Mouse (Mus musculus) forebrain, embryonic 15.5 days (tissue): ENCODE results near the gene Crispld2. TPM values are rescaled to one million over a fixed set of nuclear protein-coding genes. Genes with fewer than 3 reads are reported as not detected.

Experiments used
- ATAC-seq: fragments of 200-750 bp; cut with Nextera tagmentation; replicated peaks from 2 replicates; pipeline ENCODE4 v1.8.0; 2017; ENCODE audit warnings: mild to moderate bottlenecking, moderate TSS enrichment, moderate library complexity
- H3K27ac ChIP-seq: fragments of 300-500 bp; sonication (generic); replicated peaks from 2 replicates; pipeline ENCODE4 v1.5.1; 2015; ENCODE audit warnings: mild to moderate bottlenecking, inconsistent platforms
- H3K27me3 ChIP-seq: fragments of 300-500 bp; sonication (generic); 2 replicates; pipeline ENCODE4 v1.6.1; 2015; ENCODE audit warnings: inconsistent platforms
- H3K36me3 ChIP-seq: fragments of 300-500 bp; sonication (generic); 2 replicates; pipeline ENCODE4 v1.6.1; 2015; ENCODE audit warnings: mild to moderate bottlenecking, inconsistent platforms
- H3K4me1 ChIP-seq: fragments of 300-500 bp; sonication (generic); 2 replicates; pipeline ENCODE4 v1.6.1; 2015; ENCODE audit warnings: inconsistent platforms
- H3K4me2 ChIP-seq: fragments of 300-500 bp; sonication (generic); replicated peaks from 2 replicates; pipeline ENCODE4 v1.6.1; 2015; ENCODE audit warnings: mild to moderate bottlenecking, inconsistent platforms
- H3K4me3 ChIP-seq: fragments of 300-500 bp; sonication (generic); 2 replicates; pipeline ENCODE4 v1.5.1; 2015; ENCODE audit warnings: mild to moderate bottlenecking, inconsistent platforms
- H3K9ac ChIP-seq: fragments of 300-500 bp; sonication (generic); replicated peaks from 2 replicates; pipeline ENCODE4 v1.6.1; 2015; ENCODE audit warnings: mild to moderate bottlenecking, inconsistent platforms
- H3K9me3 ChIP-seq: fragments of 300-500 bp; sonication (generic); 2 replicates; pipeline ENCODE4 v1.6.1; 2016; ENCODE audit warnings: inconsistent platforms
- WGBS: fragments of 180-500 bp; shearing (Covaris S2); methylation state at CpG from one replicate; pipeline ENCODE4 v1.1.7; 2015; ENCODE audit warnings: mixed read lengths; 5-methylcytosine and 5-hydroxymethylcytosine counted together
- polyA plus RNA-seq: library from polyadenylated mRNA; unstranded; fragments of >200 nt; fragmentation: Nextera tagmentation; extraction: Ambion mirVana; gene quantifications from 2 replicates; pipeline ENCODE4 v1.2.1, GENCODE M21; 2015

Gene Crispld2
- polyA plus RNA-seq, 1 experiment from 2014 or later, result 1.2 TPM

GRCm38 (mm10) chr8:120002348-120002747, 10.1 kb downstream of the Crispld2 start:
- Histone ChIP-seq H3K27me3 (no peaks in the 10 kb centered on the region), H3K36me3 (no peaks in the 10 kb centered on the region), H3K27ac (no peak overlapping the region), H3K4me2 (no peak overlapping the region), H3K4me3 (no peak overlapping the region), H3K9ac (no peak overlapping the region), H3K4me1 (no peaks in the 10 kb centered on the region), H3K9me3 (no peaks in the 10 kb centered on the region)
- 61% methylated on average over 9 of the region's 9 CpGs for WGBS
- ATAC-seq, result no peak

GRCm38 (mm10) chr8:120004154-120004702, 12.0 kb downstream of the Crispld2 start:
- Histone ChIP-seq H3K27ac (no peak overlapping the region), H3K27me3 (no peaks in the 10 kb centered on the region), H3K36me3 (no peaks in the 10 kb centered on the region), H3K4me2 (no peak overlapping the region), H3K4me3 (no peak overlapping the region), H3K9ac (no peak overlapping the region), H3K4me1 (no peaks in the 10 kb centered on the region), H3K9me3 (no peaks in the 10 kb centered on the region)
- 60% methylated on average over 14 of the region's 14 CpGs for WGBS
- no peak for ATAC-seq

DNA sequence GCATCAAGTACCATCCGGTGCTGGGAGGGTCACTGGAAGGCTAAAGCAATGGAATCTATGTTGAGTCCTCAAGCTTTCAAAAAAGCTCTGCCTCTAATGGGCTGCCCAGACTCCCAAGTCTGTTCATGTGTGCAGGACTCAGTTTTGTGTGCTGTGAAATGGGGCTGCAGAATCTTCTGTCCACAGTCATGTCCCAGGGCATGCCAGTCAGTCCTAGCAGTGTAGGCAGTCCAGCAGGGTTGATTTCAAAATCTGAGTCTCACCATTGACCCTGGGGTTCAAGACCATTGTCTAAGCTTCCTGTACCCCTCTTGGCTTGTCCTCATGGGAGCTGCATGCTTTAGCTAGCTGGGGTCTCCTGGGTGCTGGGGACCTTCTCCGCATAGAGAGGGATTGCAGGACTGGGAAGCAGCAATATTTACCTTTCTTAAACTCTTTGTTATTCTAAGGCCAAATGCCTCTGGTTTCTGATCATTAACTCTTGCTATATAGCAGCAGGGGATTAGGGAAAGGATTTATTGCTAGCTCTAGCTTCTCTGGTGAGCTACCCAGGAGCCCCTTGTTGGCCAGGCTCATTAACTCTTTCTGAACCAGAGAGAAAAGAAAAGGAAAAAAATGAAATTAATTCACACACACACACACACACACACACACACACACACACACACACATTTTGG, 12.6 kb downstream of the Crispld2 start:
- ATAC-seq, result no peak
- H3K4me3 ChIP-seq, result no peak overlapping the region
- no peak overlapping the region for H3K9ac ChIP-seq
- H3K27me3 ChIP-seq, result no peaks in the 10 kb centered on the region
- H3K4me2 ChIP-seq, result no peak overlapping the region
- no peaks in the 10 kb centered on the region for H3K9me3 ChIP-seq
- no peaks in the 10 kb centered on the region for H3K4me1 ChIP-seq
- H3K36me3 ChIP-seq, result no peaks in the 10 kb centered on the region
- H3K27ac ChIP-seq, result no peak overlapping the region
- WGBS, result 52% methylated on average over 2 of the region's 2 CpGs

DNA sequence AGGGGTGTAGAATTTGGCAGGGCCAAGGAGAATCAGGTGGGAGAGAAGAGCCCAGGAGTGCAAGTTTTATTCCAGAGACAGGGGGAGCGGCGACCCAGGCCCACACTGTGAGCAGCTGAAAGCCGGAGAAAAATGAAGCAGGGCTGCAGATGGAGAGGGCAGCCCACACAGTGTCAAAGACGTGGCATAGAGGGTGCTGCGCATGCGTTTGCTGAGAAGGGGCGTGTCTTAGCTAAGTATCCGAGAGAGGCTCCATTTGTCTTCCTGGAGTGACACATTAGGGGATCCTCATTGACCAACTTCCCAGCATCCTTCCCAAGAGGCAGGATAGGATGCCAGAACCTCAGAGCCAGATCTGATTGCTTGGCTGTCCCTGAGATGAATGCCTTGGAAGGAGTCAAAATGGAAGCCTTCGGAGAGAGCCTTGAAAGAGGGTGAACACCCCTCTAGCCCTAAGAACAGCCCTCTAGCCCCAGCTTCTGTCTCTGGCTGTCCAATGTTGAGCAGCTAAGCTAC, 14.5 kb downstream of the Crispld2 start:
- no peaks in the 10 kb centered on the region for H3K9me3 ChIP-seq
- H3K27ac ChIP-seq, result no peak overlapping the region
- H3K27me3 ChIP-seq, result no peaks in the 10 kb centered on the region
- ATAC-seq, result no peak
- H3K36me3 ChIP-seq, result no peaks in the 10 kb centered on the region
- no peaks in the 10 kb centered on the region for H3K4me1 ChIP-seq
- no peak overlapping the region for H3K4me2 ChIP-seq
- H3K9ac ChIP-seq, result no peak overlapping the region
- H3K4me3 ChIP-seq, result no peak overlapping the region
- WGBS, result 47% methylated on average over 9 of the region's 9 CpGs

DNA sequence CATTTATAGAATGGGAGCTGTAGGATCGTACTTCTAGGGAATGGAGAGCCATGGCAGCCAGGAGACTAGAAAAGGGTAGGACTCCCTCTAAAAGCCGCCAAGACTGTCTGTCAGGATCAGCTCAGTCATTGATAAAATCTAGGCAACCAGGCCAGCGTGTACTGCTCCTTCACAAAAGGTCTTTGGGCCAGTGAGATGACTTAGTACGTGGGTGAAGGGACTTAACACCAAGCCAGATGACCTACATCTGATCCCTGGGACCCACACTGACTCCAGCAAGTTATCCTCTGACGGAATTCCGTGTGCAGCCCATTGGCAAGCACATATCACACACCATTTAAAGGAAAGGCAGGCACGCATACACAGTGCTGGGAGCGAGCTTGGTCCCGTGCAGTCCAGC, 14.9 kb downstream of the Crispld2 start:
- Histone ChIP-seq H3K9ac (no peak overlapping the region), H3K27me3 (no peaks in the 10 kb centered on the region), H3K4me1 (no peaks in the 10 kb centered on the region), H3K9me3 (no peaks in the 10 kb centered on the region), H3K4me3 (no peak overlapping the region), H3K4me2 (no peak overlapping the region), H3K36me3 (no peaks in the 10 kb centered on the region), H3K27ac (no peak overlapping the region)
- 77% methylated on average over 9 of the region's 9 CpGs for WGBS
- ATAC-seq, result no peak

DNA sequence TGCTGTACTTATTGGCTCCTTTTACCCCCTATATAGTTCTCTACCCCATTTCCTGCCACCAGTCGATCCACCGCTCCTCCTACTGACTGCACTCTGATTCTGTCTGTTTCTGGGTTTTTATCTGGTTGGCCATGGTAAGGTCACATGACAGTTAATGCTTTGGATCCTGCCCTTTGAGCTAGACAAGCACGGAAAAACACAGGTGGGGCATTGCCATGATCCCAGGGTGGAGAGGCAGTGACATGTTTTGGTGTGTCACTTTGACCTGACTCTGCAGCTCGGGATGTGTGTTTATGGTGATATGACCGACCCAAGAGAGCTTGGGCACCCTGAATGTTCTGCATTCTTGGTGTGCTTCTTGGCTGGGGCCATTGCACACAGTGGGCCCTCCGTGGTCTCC, 17.0 kb downstream of the Crispld2 start:
- 72% methylated on average over 6 of the region's 6 CpGs for WGBS
- ATAC-seq, result no peak
- H3K27me3 ChIP-seq, result no peaks in the 10 kb centered on the region
- no peak overlapping the region for H3K4me3 ChIP-seq
- H3K9me3 ChIP-seq, result no peaks in the 10 kb centered on the region
- H3K36me3 ChIP-seq, result no peaks in the 10 kb centered on the region
- no peak overlapping the region for H3K4me2 ChIP-seq
- H3K27ac ChIP-seq, result no peak overlapping the region
- H3K9ac ChIP-seq, result no peak overlapping the region
- no peaks in the 10 kb centered on the region for H3K4me1 ChIP-seq

GRCm38 (mm10) chr8:120012491-120012890, 20.3 kb downstream of the Crispld2 start:
- H3K36me3 ChIP-seq, result no peaks in the 10 kb centered on the region
- H3K27ac ChIP-seq, result no peak overlapping the region
- H3K4me1 ChIP-seq, result no peaks in the 10 kb centered on the region
- ATAC-seq, result no peak
- H3K27me3 ChIP-seq, result no peaks in the 10 kb centered on the region
- no peak overlapping the region for H3K4me2 ChIP-seq
- WGBS, result 86% methylated on average over 8 of the region's 8 CpGs
- H3K9me3 ChIP-seq, result no peaks in the 10 kb centered on the region
- no peak overlapping the region for H3K4me3 ChIP-seq
- no peak overlapping the region for H3K9ac ChIP-seq

DNA sequence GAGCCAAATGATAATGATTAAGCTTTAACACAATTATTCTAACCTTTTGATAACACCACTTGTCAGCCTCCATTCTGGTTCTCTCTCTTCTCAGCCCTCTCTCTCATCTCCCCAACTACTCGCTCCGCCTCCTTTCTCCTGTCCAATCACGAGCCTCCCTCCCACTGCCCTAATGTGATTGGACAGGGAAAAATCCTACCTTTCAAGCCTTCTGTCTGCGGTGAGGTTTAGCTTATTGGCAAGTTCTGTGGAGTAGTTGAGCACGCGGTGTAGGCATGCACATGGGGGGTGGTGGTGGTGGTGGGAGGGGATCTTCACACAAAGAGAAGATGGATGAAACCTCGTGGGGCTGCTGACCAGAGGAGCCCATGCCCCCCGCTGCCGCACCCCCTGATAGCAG, 20.7 kb downstream of the Crispld2 start:
- H3K9me3 ChIP-seq, result no peaks in the 10 kb centered on the region
- H3K4me3 ChIP-seq, result no peak overlapping the region
- no peak overlapping the region for H3K27ac ChIP-seq
- H3K4me1 ChIP-seq, result no peaks in the 10 kb centered on the region
- ATAC-seq, result no peak
- no peak overlapping the region for H3K4me2 ChIP-seq
- no peak overlapping the region for H3K9ac ChIP-seq
- 24% methylated on average over 9 of the region's 9 CpGs for WGBS
- no peaks in the 10 kb centered on the region for H3K36me3 ChIP-seq
- no peaks in the 10 kb centered on the region for H3K27me3 ChIP-seq

DNA sequence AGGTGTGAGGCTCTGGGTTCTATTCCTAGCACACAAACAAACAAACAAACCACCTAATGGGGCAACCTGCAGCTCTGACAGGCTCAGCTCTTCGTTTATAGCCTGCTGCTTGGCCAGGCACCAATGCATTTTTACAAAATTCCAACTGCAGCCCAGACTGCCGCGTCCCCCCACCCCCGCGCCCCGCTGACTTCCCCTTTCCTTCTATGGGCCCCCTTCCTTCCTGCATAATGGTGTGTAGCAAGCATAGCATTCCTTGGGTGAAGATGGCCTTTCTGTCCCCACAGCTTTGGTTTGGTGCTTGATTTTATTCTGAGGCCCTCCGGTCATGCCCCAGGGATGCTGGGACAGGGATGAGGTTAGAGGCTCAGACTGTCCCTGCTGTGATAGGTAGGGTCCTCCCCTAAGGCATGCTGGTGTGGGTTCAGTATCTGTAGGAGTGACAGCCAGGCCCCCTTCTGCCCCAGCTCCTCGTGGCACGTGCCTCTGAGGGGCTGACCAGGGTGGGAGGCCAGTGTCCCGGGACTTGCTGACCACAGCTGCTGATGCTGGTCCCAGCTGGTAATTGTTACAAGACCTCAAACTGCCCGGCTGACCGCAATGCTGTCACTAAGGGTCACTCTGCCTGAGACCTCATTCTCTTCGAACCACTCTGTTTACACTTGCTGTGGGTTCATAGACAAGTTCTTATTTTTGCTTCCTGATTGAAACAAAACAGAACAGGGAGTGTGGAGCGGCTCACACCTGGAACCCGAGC, 22.2 kb downstream of the Crispld2 start:
- Histone ChIP-seq H3K4me1 (no peaks in the 10 kb centered on the region), H3K9me3 (no peaks in the 10 kb centered on the region), H3K27ac (no peak overlapping the region), H3K27me3 (no peaks in the 10 kb centered on the region), H3K4me2 (no peak overlapping the region), H3K4me3 (no peak overlapping the region), H3K36me3 (no peaks in the 10 kb centered on the region), H3K9ac (no peak overlapping the region)
- no peak for ATAC-seq
- 79% methylated on average over 15 of the region's 15 CpGs for WGBS

DNA sequence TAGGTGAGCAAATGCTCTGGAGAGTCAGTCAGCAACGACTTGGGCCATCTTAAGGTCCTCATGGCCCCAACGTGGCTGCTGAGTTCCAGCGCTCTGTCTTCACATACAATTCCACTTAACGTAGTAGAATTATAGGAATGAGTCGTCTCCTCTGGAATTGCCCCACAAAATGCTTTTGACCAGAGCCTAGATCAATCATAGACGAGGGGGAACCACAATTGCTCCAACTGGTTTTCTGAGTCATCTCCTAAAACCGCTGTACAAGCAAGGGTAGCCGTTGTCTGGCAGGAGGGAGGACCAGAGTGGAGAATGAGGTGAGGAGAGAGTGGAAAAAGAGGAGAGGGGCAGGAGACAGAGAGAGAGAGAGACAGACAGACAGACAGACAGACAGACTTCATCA, 23.7 kb downstream of the Crispld2 start:
- Histone ChIP-seq H3K4me3 (no peak overlapping the region), H3K9ac (no peak overlapping the region), H3K4me1 (no peaks in the 10 kb centered on the region), H3K27me3 (no peaks in the 10 kb centered on the region), H3K36me3 (no peaks in the 10 kb centered on the region), H3K9me3 (no peaks in the 10 kb centered on the region), H3K4me2 (no peak overlapping the region), H3K27ac (no peak overlapping the region)
- ATAC-seq, result no peak
- 92% methylated on average over 8 of the region's 8 CpGs for WGBS

DNA sequence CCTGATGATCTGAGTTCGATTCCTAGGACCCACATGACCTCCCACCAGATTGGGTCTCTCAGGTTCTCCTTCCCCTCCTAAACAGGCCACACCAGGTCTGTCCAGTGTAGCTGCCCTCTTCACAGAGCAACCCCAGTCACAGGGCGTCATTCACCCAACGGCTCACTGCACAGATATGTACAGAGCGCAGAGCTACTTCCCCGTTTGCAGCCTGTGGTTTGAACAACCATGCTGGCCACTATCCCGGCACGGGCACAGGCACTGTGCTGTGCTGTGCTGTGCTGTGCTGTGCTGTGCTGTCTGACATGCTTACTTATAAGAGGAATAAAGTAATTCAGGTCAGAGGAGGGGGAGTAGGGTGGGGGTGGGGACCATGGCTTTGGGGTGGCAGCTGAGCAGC, 24.2 kb downstream of the Crispld2 start:
- no peak overlapping the region for H3K9ac ChIP-seq
- WGBS, result 86% methylated on average over 7 of the region's 7 CpGs
- ATAC-seq, result no peak
- H3K36me3 ChIP-seq, result no peaks in the 10 kb centered on the region
- no peaks in the 10 kb centered on the region for H3K27me3 ChIP-seq
- H3K4me3 ChIP-seq, result no peak overlapping the region
- H3K4me1 ChIP-seq, result no peaks in the 10 kb centered on the region
- no peak overlapping the region for H3K4me2 ChIP-seq
- no peaks in the 10 kb centered on the region for H3K9me3 ChIP-seq
- H3K27ac ChIP-seq, result no peak overlapping the region

GRCm38 (mm10) chr8:120017349-120017748, 25.1 kb downstream of the Crispld2 start:
- no peaks in the 10 kb centered on the region for H3K4me1 ChIP-seq
- no peaks in the 10 kb centered on the region for H3K9me3 ChIP-seq
- H3K4me2 ChIP-seq, result no peak overlapping the region
- no peaks in the 10 kb centered on the region for H3K36me3 ChIP-seq
- H3K27me3 ChIP-seq, result no peaks in the 10 kb centered on the region
- H3K9ac ChIP-seq, result no peak overlapping the region
- H3K27ac ChIP-seq, result no peak overlapping the region
- no peak overlapping the region for H3K4me3 ChIP-seq
- no peak for ATAC-seq
- 94% methylated on average over 13 of the region's 13 CpGs for WGBS
